Mouse (Mus musculus): ENCODE results near the gene Kcna4. TPM values are rescaled to one million over a fixed set of nuclear protein-coding genes. Genes with fewer than 3 reads are reported as not detected.

Gene Kcna4
- total and polyA plus RNA-seq, 3 experiments: 0.11 TPM; not detected in 2

DNA sequence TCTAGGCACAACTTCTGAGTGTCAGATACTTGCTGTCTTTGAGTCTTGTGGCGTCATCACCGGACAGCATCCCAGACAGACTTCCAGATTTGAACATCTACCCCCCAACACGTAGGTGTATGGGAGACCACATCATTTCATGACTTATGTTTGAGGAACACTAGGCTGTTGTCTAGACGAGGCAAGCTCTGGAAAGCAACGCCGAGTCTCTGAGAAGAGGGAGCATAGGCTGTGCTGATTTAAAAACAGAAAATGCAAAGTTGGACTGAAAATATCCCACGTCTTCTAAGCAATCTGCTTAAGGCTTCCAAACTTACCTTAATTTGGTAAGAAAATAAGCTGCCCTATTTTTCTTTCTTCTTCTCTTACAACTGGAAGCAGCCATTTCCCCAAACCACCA, 4.1 kb downstream of the Kcna4 start:
- Histone ChIP-seq H3K4me1 (ENCODE audit: insufficient read depth, low read depth, low read length) (no peaks in the 10 kb centered on the region; the same call in 1 of the 2 replicates), H3K4me3 (ENCODE audit: low read depth, low read length) (no peak overlapping the region), H3K9me3 (replicated peaks) (peaks cover 11% of the 10 kb centered on the region), H3K36me3 (replicated peaks) (no peaks in the 10 kb centered on the region), H3K27me3 (ENCODE audit: insufficient read depth, low read length) (no peaks in the 10 kb centered on the region)
- DNase-seq (ENCODE audit: low spot score): no peak
- ATAC-seq (ENCODE audit: extremely low read depth, insufficient number of reproducible peaks, low FRiP score, poor library complexity, severe bottlenecking): no peak
- TF ChIP-seq POLR2AphosphoS5 (IDR thresholded peaks at IDR 0.05; ENCODE audit: insufficient replicate concordance, low read depth, low read length) (no peak), GATA1 (IDR thresholded peaks at IDR 0.05; ENCODE audit: borderline replicate concordance, low read length) (no peak), CTCF (IDR thresholded peaks at IDR 0.05; ENCODE audit: low read depth, low read length) (no peak), TAL1 (conservative IDR thresholded peaks at IDR 0.05; ENCODE audit: low read depth, low read length) (no peak), GATA2 (IDR thresholded peaks at IDR 0.05; ENCODE audit: borderline replicate concordance, low read depth, low read length) (no peak)

DNA sequence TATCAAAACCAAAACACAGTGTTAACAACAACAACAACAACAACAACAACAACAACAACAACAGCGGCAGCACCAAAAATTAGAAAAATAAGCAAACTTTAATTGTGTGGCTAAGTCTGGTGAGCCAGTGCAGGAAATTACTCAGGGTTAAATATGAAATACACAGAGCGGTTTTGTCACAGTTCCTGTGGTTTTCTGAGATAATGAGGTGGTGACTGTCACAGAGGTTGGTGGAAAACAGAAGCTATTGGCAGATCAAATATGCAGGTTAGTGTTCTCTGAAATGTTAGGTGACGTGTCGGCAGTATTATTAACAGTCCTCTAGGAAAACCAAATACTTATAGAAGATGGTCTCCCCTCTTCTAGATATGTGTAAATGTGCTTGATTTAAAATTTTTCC, 11.4 kb downstream of the Kcna4 start:
- Histone ChIP-seq H3K36me3 (replicated peaks) (no peaks in the 10 kb centered on the region), H3K4me3 (ENCODE audit: low read depth, low read length) (no peak overlapping the region), H3K4me1 (ENCODE audit: insufficient read depth, low read depth, low read length) (no peaks in the 10 kb centered on the region), H3K9me3 (replicated peaks) (no peaks in the 10 kb centered on the region), H3K27me3 (ENCODE audit: insufficient read depth, low read length) (no peaks in the 10 kb centered on the region)
- DNase-seq (ENCODE audit: low spot score) (no peak), ATAC-seq (ENCODE audit: extremely low read depth, insufficient number of reproducible peaks, low FRiP score, poor library complexity, severe bottlenecking) (peak; percentile 22; the same call in 1 of the 2 replicates)
- TF ChIP-seq CTCF (IDR thresholded peaks at IDR 0.05; ENCODE audit: low read depth, low read length): no peak
- no peak for TF ChIP-seq GATA1 (IDR thresholded peaks at IDR 0.05; ENCODE audit: borderline replicate concordance, low read length)
- no peak for TF ChIP-seq POLR2AphosphoS5 (IDR thresholded peaks at IDR 0.05; ENCODE audit: insufficient replicate concordance, low read depth, low read length)

DNA sequence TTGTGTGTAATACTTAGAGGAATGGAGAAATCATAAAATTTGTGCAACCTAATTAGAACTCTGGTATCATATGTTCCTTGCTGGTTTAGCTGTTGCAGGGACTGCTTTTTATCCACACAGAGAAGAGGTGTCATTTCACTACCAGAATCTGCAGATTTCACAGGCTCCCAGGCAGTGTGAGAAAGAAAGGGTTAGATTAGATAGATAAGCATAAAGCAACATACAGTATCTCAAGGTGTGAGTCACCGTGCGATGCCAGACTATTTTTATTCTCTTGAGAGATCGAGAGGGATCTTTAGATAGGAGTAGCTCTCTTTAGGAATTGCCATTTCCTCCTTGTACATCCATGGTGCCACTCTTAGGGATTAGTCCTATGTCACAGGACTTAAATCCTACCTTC, 14.3 kb downstream of the Kcna4 start:
- Histone ChIP-seq H3K4me1 (ENCODE audit: insufficient read depth, low read depth, low read length) (no peaks in the 10 kb centered on the region), H3K27me3 (ENCODE audit: insufficient read depth, low read length) (no peaks in the 10 kb centered on the region), H3K4me3 (ENCODE audit: low read depth, low read length) (no peak overlapping the region), H3K9me3 (replicated peaks) (no peaks in the 10 kb centered on the region), H3K36me3 (replicated peaks) (no peaks in the 10 kb centered on the region)
- DNase-seq (ENCODE audit: low spot score): no peak
- TF ChIP-seq GATA1 (IDR thresholded peaks at IDR 0.05; ENCODE audit: borderline replicate concordance, low read length) (no peak), GATA2 (IDR thresholded peaks at IDR 0.05; ENCODE audit: borderline replicate concordance, low read depth, low read length) (no peak), CTCF (IDR thresholded peaks at IDR 0.05; ENCODE audit: low read depth, low read length) (no peak), TAL1 (conservative IDR thresholded peaks at IDR 0.05; ENCODE audit: low read depth, low read length) (no peak), POLR2AphosphoS5 (IDR thresholded peaks at IDR 0.05; ENCODE audit: insufficient replicate concordance, low read depth, low read length) (no peak)
- no peak for ATAC-seq (ENCODE audit: extremely low read depth, insufficient number of reproducible peaks, low FRiP score, poor library complexity, severe bottlenecking)

DNA sequence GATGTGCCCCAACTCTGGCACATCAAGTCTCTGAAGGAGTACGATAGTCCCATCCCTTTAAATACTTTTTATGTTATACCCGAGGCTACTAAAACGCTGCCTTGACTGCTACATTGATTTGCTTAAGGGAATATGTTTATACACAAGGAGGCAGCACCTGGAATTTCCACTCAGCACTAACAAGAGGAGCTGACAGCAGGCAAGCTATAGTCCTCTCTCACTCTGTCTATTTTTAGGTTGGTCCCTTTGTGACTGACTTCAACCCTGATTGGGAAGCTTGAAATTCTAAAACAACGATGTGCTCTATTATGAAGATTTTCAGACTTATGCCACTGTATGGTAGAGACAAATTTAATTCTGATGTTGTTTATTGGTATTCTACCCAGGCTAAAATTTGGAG, 15.6 kb downstream of the Kcna4 start:
- TF ChIP-seq TAL1 (conservative IDR thresholded peaks at IDR 0.05; ENCODE audit: low read depth, low read length) (no peak), GATA1 (IDR thresholded peaks at IDR 0.05; ENCODE audit: borderline replicate concordance, low read length) (no peak)
- DNase-seq (ENCODE audit: low spot score): no peak

DNA sequence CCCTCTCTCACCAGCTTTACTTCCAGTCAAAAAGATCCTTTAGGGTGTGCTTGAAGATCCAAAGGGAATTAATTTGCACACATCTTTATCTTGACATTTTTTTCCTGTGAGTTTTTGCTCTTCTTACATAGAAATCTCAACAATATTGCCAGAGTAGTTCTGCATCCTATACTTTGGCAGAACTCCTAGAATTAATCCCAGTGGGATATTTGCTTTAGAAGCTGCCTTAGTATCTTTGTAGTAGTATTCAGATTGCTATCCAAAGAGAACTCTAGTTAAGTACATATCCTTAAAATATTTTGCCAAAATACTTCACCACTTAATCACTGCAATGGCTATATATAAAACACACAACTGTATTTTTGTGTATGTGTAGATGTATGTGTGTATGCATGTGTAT, 28.2 kb downstream of the Kcna4 start:
- Histone ChIP-seq H3K4me3 (ENCODE audit: low read depth, low read length) (no peak overlapping the region), H3K4me1 (ENCODE audit: insufficient read depth, low read depth, low read length) (no peaks in the 10 kb centered on the region), H3K27me3 (ENCODE audit: insufficient read depth, low read length) (no peaks in the 10 kb centered on the region), H3K9me3 (replicated peaks) (no peaks in the 10 kb centered on the region), H3K36me3 (replicated peaks) (no peaks in the 10 kb centered on the region)
- TF ChIP-seq GATA2 (IDR thresholded peaks at IDR 0.05; ENCODE audit: borderline replicate concordance, low read depth, low read length) (no peak), CTCF (IDR thresholded peaks at IDR 0.05; ENCODE audit: low read depth, low read length) (no peak), GATA1 (IDR thresholded peaks at IDR 0.05; ENCODE audit: borderline replicate concordance, low read length) (no peak), TAL1 (conservative IDR thresholded peaks at IDR 0.05; ENCODE audit: low read depth, low read length) (no peak), POLR2AphosphoS5 (IDR thresholded peaks at IDR 0.05; ENCODE audit: insufficient replicate concordance, low read depth, low read length) (no peak)
- no peak for ATAC-seq (ENCODE audit: extremely low read depth, insufficient number of reproducible peaks, low FRiP score, poor library complexity, severe bottlenecking)
- no peak for DNase-seq (ENCODE audit: low spot score)

More for the DNA sequence above, 15.6 kb downstream of the Kcna4 start:
- Histone ChIP-seq H3K36me3 (replicated peaks) (no peaks in the 10 kb centered on the region), H3K9me3 (replicated peaks) (no peaks in the 10 kb centered on the region), H3K4me3 (ENCODE audit: low read depth, low read length) (no peak overlapping the region), H3K27me3 (ENCODE audit: insufficient read depth, low read length) (no peaks in the 10 kb centered on the region), H3K4me1 (ENCODE audit: insufficient read depth, low read depth, low read length) (no peaks in the 10 kb centered on the region)
- ATAC-seq (ENCODE audit: extremely low read depth, insufficient number of reproducible peaks, low FRiP score, poor library complexity, severe bottlenecking): no peak

DNA sequence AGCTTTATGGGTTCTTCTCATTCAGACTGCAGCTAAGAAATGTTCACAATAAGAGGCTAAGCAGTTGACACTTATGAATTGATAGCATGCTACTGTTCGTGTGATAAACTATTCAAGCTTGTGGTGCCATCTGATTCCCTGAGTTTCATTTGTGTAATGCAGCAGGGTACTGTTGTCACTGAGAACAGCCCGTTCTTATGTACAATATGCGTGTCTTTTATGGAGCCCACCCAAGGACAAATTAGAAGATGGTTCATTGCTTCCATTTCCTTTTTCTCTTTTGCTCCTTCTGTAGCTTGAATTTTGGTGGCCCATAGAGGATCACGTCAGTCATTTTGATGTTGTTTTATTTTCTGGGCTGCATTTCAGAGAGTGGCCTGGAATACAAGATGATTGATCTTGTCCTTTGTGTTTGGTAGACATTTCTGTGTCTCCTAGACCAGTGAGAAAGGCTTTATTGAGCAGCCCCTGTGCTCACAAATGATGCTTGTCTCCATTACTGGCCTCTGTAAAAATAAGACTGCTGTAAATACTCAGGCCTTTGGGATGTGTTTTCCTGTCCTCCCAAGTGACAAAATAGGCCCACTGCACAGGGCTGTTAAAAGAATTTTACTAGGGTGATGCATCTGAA, 31.3 kb downstream of the Kcna4 start:
- Histone ChIP-seq H3K36me3 (replicated peaks) (no peaks in the 10 kb centered on the region), H3K4me1 (ENCODE audit: insufficient read depth, low read depth, low read length) (no peaks in the 10 kb centered on the region), H3K9me3 (replicated peaks) (no peaks in the 10 kb centered on the region), H3K4me3 (ENCODE audit: low read depth, low read length) (no peak overlapping the region), H3K27me3 (ENCODE audit: insufficient read depth, low read length) (no peaks in the 10 kb centered on the region)
- DNase-seq (ENCODE audit: low spot score): no peak
- no peak for ATAC-seq (ENCODE audit: extremely low read depth, insufficient number of reproducible peaks, low FRiP score, poor library complexity, severe bottlenecking)
- TF ChIP-seq TAL1 (conservative IDR thresholded peaks at IDR 0.05; ENCODE audit: low read depth, low read length): no peak
- TF ChIP-seq GATA2 (IDR thresholded peaks at IDR 0.05; ENCODE audit: borderline replicate concordance, low read depth, low read length): no peak
- no peak for TF ChIP-seq GATA1 (IDR thresholded peaks at IDR 0.05; ENCODE audit: borderline replicate concordance, low read length)
- TF ChIP-seq POLR2AphosphoS5 (IDR thresholded peaks at IDR 0.05; ENCODE audit: insufficient replicate concordance, low read depth, low read length): no peak
- TF ChIP-seq CTCF (IDR thresholded peaks at IDR 0.05; ENCODE audit: low read depth, low read length): no peak

All from G1E (cell line).